Mouse (Mus musculus): ENCODE measurements around the gene Irs2.

Irs2 gene

DNA sequence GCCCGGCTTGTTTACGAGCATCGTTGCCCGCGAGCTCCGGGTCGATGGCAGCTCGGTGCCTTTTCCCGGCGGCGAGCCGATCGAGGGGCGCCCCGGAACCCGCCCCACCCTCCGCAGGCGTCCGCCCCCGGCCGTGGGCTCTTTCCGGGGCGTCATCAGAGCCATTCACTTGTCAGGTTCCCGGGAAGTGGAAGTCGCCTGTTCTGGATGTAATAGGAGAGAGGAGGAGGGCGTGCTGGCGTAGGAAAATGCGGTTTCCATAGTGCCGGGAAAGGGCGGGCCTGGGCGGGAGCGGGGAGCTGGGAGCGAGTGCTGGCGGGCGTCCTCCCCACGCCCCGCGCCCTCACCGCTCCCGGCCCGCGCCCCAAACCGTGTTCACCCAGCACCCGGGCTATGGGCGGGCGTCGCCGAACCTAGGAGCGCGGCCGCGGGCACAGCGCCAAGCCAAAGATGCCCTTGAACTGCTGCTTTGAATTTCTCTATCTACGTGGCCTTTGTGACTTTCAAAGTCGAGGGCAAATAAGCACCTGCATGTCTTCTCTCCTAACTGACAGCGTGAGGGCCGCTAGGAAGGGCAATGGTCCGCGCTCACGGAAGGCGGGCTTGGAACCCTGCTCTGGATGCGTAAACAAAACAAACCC, 1.3 kb upstream of the Irs2 start:
- DNase-seq (ENCODE audit: low read depth, low spot score) = peak; percentile 68

DNA sequence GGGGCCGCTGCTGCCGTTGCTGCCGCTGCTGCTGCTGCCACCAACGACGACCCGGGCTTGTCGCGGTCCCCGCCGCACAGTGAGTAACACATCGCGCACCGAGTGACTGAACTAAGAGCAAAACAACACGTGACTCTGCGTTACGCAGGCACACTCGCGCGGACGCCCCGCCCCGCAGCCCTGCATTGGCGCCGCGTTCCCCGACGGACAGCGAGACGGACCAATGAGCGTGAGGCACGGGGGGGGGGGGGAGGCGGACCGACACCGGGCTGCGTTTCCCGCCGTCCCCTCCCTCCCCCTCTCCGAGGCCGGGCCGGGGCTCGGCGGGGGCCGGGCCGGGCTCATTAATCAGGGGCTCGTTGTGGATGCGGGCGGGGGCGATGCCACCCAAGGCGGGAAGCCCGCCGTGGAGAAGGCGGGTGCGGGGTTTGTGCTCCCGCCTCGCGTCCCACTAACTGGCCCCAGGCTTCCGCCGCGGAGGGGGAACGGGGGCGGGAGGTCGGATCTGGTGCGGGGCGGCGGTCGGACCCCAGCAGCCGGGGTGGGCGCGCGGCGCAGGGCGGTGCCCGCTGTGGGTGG, 673 bp upstream of the Irs2 start:
- DNase-seq (ENCODE audit: low read depth, low spot score) = peak; percentile 95

- peak; percentile 34 for DNase-seq (ENCODE audit: low read depth, low spot score)
Measured at GRCm38 (mm10) chr8:11007581-11008378, 478 bp downstream of the Irs2 start.

DNA sequence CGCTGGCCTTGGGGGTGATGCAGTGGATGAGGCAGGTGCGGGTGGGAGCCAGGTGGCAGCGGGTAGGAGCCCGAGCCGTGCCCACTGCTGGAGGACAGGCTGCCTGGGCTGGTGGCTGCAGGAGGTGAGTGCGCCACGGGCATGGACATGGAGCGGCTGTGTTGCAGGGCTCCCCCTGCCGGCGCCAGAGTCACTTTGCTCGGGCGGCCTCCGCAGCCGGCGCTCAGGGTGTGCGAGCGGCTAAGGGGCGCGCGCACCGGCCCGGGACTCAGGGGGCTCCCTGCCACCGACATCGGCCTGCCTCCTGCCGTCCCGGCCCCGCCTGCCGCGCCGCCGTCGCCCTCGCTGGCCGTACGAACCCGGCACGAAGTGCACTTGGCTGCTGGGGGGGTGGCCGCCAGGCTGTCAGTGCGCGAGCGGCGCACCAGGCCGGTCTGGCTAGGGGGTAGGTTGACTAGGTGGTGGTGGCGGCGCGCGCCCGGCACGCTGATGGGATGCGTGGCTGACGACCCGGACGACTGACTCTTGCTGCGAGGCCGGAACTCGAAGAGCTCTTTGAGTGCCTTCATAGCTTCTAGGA, 1.2 kb downstream of the Irs2 start:
- peak; percentile 84 for DNase-seq (ENCODE audit: low read depth, low spot score)

DNA sequence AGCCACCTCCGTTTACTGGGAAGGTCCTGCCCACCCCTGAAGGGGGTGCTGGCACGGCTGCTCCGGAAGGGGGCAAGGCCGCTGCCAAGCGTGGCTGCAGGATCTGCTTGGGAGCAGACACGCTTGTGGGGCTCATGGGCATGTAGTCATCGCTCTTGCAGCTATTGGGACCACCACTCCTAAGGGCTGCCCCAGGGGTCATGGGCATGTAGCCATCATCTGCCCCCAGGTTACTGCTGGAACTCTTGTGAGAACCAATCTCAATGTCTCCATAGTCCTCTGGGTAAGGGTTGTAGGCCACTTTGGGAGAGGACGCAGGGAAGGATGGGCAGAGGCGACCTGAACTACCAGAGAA, 2.0 kb downstream of the Irs2 start:
- no peak for DNase-seq (ENCODE audit: low read depth, low spot score)

- no peak for DNase-seq (ENCODE audit: low read depth, low spot score)
Measured at GRCm38 (mm10) chr8:11005460-11006275, 2.6 kb downstream of the Irs2 start.

GRCm38 (mm10) chr8:11004781-11005459, 3.3 kb downstream of the Irs2 start:
- DNase-seq (ENCODE audit: low read depth, low spot score) = no peak

- DNase-seq (ENCODE audit: low read depth, low spot score) = no peak
Measured at GRCm38 (mm10) chr8:11003917-11004470, 4.3 kb downstream of the Irs2 start.

DNA sequence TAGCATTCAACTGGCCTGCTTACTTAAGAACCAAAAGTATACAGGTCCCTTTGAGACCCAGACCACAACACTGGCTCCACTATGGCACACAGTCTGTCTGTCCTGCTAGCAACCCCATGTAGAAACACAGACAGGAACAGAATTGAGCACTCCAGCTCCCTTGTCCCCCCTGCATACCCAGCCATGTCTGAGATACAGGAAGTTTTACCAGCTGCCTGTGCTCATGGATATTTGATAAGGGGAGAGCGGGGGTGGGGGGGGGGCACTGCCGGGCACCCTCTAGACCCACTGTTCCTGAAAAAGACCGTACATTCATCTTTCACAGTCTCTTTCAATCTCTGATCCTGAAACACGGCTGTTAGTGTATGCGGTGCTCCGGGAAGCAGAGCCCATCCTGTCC, 5.0 kb downstream of the Irs2 start:
- DNase-seq (ENCODE audit: low read depth, low spot score) = no peak

DNA sequence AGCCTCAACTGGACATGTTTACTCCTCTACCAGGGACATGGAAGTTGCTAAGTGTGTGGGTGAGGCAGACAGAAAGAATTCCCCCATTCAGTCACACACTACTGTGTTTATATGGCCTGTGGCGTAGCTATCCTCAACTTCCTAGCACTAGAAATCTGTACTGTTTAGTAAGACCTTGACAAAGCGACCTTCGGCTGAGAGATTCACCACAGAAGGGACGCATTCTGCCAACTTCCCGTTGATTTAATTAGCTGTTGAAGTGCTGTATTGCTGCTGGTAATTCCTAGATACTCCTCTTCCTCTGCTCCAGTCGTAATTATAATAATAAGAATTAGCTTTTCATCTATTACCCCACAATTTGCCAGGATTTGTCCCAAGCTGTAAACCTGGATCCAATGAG, 5.4 kb downstream of the Irs2 start:
- DNase-seq (ENCODE audit: low read depth, low spot score) = no peak

- no peak for DNase-seq (ENCODE audit: low read depth, low spot score)
Measured at GRCm38 (mm10) chr8:11001062-11001549, 7.2 kb downstream of the Irs2 start.

- DNase-seq (ENCODE audit: low read depth, low spot score) = no peak
Measured at GRCm38 (mm10) chr8:10999538-10999937, 8.7 kb downstream of the Irs2 start.

DNA sequence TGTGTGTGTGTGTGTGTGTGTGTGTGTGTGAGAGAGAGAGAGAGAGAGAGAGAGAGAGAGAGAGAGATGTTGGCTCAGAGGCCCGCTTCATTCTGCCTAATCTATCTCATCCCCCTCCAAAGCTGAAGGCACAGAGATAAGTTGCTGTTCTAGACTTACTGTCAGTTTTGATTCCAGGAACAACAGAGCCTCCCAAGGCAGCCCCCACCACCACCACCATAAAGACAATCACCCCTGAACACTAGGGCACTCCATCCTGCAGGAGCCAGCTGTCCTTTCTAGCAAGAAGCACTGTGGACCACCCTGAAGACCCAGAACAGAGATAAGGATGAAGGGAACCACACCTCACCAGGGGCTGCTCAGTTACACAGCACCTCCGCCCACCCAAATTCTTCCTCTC, 12.0 kb downstream of the Irs2 start:
- no peak for DNase-seq (ENCODE audit: low read depth, low spot score)

GRCm38 (mm10) chr8:10995756-10996155, 12.5 kb downstream of the Irs2 start:
- no peak for DNase-seq (ENCODE audit: low read depth, low spot score)

DNA sequence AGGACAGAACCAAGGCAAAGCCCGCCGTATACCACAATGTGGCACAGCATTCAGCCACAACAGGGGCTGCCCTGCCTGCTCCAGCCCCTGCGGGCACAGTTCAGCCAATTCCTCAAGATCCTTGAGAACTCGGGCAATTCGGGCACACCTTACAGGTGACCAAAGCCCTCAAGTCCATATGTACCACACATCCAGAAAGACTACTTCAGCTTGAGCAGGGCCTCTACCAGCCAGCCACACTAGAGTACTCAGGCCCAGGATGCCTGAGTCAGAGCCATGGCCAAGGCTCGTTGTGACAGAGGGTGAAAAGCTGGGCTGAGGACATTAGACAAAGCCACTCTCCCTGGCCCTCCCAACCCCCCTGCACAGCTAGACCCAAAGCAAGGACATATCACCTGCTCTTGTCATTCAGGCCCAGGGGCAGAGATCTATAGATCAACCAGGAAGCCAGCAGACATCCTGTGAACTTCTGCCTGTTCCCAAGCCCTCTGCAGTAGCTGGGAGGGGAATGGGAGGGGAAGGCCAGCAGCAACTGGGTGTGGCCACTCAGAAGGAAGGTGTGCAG, 13.8 kb downstream of the Irs2 start:
- no peak for DNase-seq (ENCODE audit: low read depth, low spot score)

GRCm38 (mm10) chr8:10993582-10994216, 14.6 kb downstream of the Irs2 start:
- DNase-seq (ENCODE audit: low read depth, low spot score) = no peak

DNA sequence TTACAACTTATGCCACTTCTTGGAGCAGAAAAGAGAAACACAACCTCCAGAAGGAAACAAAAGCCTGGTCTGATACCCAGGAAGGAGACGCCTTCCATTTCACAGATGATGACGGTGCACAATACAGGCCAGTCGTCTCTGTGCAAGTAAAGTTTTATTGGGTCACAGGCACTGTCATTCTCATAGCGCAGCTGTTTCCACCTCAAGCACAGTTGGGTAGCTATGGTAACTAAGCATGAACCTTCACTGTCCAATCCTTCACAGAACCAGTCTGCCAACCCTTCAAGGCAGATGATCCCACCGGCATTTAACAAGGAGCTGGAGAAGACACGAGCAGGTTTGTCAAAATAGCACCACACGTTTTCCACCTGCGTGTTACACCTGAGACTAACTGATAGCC, 16.2 kb downstream of the Irs2 start:
- DNase-seq (ENCODE audit: low read depth, low spot score) = no peak

- DNase-seq (ENCODE audit: low read depth, low spot score) = no peak
Measured at GRCm38 (mm10) chr8:10991323-10991722, 16.9 kb downstream of the Irs2 start.

DNA sequence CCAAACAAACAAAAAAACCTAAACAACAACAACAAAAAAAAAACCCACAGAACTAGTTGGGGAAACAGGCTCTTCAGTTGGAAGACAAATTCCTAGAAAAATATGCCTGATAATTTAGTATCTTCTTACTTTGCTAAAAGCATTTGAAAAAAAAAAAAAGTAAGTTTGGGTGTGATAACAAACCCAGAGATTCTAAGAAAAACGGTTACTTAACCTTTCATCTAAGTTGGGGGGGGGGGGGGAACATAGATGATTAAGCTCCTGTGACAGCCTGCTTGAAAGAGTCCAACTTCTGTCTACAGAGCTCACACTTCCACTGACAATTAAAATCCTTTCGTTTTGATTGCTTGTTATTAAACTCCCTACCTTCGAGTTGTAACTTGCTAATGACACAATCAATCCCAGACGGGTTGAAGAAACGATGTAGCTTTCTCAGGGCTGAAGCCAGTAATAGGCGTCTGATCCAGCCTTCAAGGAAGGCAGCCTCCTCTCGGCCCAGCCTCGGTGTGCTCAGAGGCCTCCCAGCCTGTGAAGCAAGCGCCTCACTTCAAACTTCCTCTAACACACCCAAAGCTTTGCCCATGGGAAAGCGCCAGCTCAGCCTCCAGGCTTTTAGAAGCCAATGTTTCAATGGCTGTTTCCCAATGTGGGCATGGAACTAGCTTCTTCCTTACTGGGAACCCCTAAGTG, 17.7 kb downstream of the Irs2 start:
- DNase-seq (ENCODE audit: low read depth, low spot score) = no peak

Data from embryo, embryonic 11.5 days (tissue).